Mouse (Mus musculus) adrenal gland, adult 10 weeks (tissue): ENCODE results near the gene Akap3. TPM values are rescaled to one million over a fixed set of nuclear protein-coding genes. Genes with fewer than 3 reads are reported as not detected.

Source experiments
- polyA plus RNA-seq: library from polyadenylated mRNA; stranded (reverse); fragments of 350-450 nt; fragmentation: Illumina TruSeq; extraction: RNeasy Lipid Tissue Mini Kit (QIAGEN cat#74804); gene quantifications from one replicate; pipeline ENCODE4 v1.2.3, GENCODE M21; 2014; ENCODE audit warnings: low read depth, low replicate concordance

The Akap3 gene
- polyA plus RNA-seq: not detected

GRCm38 (mm10) chr6:126852881-126853280 lies at the start of gene Akap3:
TSS of gene Akap3 (plus strand) at chr6:126853098.

GRCm38 (mm10) chr6:126848712-126849704 lies 3.9 kb upstream of the Akap3 start, which contains the start of gene Ndufa9:
TSS of gene Ndufa9 (minus strand) at chr6:126849136.

GRCm38 (mm10) chr6:126921111-126921881 lies 68.4 kb downstream of the Akap3 start, which contains the start of gene Dyrk4:
TSS of gene Dyrk4 (minus strand) at chr6:126921839.

Other genes starting within 250 kb of the Akap3 start
- 2.5 TPM for gene Kcna1, start 206.7 kb upstream of the Akap3 start, polyA plus RNA-seq
- gene Kcna6, start 112.4 kb upstream of the Akap3 start, polyA plus RNA-seq: 0.93 TPM
- 103 TPM for gene Ndufa9, start 4.0 kb upstream of the Akap3 start, polyA plus RNA-seq
- gene Dyrk4, start 68.7 kb downstream of the Akap3 start, polyA plus RNA-seq: not detected
- gene Rad51ap1, start 86.5 kb downstream of the Akap3 start, polyA plus RNA-seq: 5.5 TPM
- gene D6Wsu163e, start 86.9 kb downstream of the Akap3 start, polyA plus RNA-seq: 23.9 TPM
- not detected for gene Fgf6, start 162.5 kb downstream of the Akap3 start, polyA plus RNA-seq
- not detected for gene Fgf23, start 219.8 kb downstream of the Akap3 start, polyA plus RNA-seq